Mouse (Mus musculus): Measurements from ENCODE around the gene Pym1. TPM values are rescaled to one million over a fixed set of nuclear protein-coding genes. Genes with fewer than 3 reads are reported as not detected.

The Pym1 gene
- total and polyA plus RNA-seq, 3 experiments: 52.8 to 84.9 (median 75.6) TPM

DNA sequence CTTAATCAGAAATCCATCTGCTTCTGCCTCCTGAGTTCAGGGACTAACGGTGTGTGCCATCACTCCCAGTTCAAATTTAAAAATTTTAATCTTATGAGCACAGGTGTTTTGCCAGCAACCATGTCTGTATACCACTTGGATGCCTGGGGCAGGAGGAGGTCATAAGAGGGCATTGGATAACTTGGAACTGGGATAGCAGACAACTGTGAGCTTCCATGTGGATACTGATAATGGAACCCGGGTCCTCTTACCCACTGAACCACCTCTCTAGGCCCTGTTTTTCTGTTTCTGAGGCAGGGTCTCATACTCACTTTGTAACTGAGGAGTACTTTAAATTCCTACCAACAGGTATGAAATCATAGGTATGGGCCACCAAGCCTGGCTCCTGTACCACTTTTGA is 30.8 kb downstream of the Pym1 start:
- no peaks in the 10 kb centered on the region for H3K79me2 ChIP-seq (replicated peaks; ENCODE audit: control insufficient read depth, extremely low read depth, insufficient read depth, poor library complexity, severe bottlenecking)
- no peak for TF ChIP-seq USF2 (conservative IDR thresholded peaks at IDR 0.05; ENCODE audit: low read depth, low read length)
- TF ChIP-seq EP300 (IDR thresholded peaks at IDR 0.05; ENCODE audit: low read length): no peak
- TF ChIP-seq POLR2AphosphoS2 (IDR thresholded peaks at IDR 0.05; ENCODE audit: low read depth, low read length): no peak
- TF ChIP-seq CTCF (conservative IDR thresholded peaks at IDR 0.05 in 1 of 2, IDR thresholded peaks at IDR 0.05 in 1 of 2; ENCODE audit: low read depth in 2 of 2, low read length in 2 of 2): no peak
- no peak for TF ChIP-seq BHLHE40 (IDR thresholded peaks at IDR 0.05; ENCODE audit: low read depth, low read length)
- no peak for TF ChIP-seq GABPA (IDR thresholded peaks at IDR 0.05; ENCODE audit: insufficient replicate concordance, low read depth, low read length)
- no peak for TF ChIP-seq JUN (IDR thresholded peaks at IDR 0.05; ENCODE audit: insufficient read depth, low read depth, low read length)
- no peak for TF ChIP-seq MXI1 (IDR thresholded peaks at IDR 0.05; ENCODE audit: low read depth, low read length)
- TF ChIP-seq ZNF384 (IDR thresholded peaks at IDR 0.05; ENCODE audit: low read depth, low read length): no peak
- TF ChIP-seq TCF12 (IDR thresholded peaks at IDR 0.05; ENCODE audit: low read depth, low read length): no peak
- no peaks in the 10 kb centered on the region for H3K36me3 ChIP-seq (replicated peaks in 1 of 2; ENCODE audit: control insufficient read depth in 1 of 2, insufficient read depth in 1 of 2, low read length in 1 of 2)
- peaks cover 4 to 19% of the 10 kb centered on the region in 2 experiments for H3K4me1 ChIP-seq (ENCODE audit: control insufficient read depth in 1 of 2, insufficient read depth in 2 of 2)
- H3K27ac ChIP-seq (ENCODE audit: insufficient read depth, low read depth): no peak overlapping the region
- H3K9ac ChIP-seq (ENCODE audit: insufficient read depth, low read depth): no peak overlapping the region
- H3K4me2 ChIP-seq (ENCODE audit: insufficient read depth, low read depth, poor library complexity, severe bottlenecking): no peak overlapping the region
- H3K9me3 ChIP-seq (replicated peaks; ENCODE audit: low read length): peaks cover 3% of the 10 kb centered on the region
- dilution Hi-C loops (cut with MboI; ENCODE audit: extremely low pct_ligation_motif_present, extremely low pct_unique_long_range_greater_than_20kb, low sequenced_read_pairs) (no loop called here), in situ Hi-C loops (cut with MboI; ENCODE audit: low pct_ligation_motif_present, low pct_unique_long_range_greater_than_20kb, low sequenced_read_pairs) (no loop called here)
- H3K4me3 ChIP-seq (replicated peaks in 1 of 3; ENCODE audit: low read depth in 2 of 3, low read length in 2 of 3, poor library complexity in 1 of 3): no peak overlapping the region
- no peak for DNase-seq (ENCODE audit: extremely low read depth)
- H3K27me3 ChIP-seq (replicated peaks): no peaks in the 10 kb centered on the region

DNA sequence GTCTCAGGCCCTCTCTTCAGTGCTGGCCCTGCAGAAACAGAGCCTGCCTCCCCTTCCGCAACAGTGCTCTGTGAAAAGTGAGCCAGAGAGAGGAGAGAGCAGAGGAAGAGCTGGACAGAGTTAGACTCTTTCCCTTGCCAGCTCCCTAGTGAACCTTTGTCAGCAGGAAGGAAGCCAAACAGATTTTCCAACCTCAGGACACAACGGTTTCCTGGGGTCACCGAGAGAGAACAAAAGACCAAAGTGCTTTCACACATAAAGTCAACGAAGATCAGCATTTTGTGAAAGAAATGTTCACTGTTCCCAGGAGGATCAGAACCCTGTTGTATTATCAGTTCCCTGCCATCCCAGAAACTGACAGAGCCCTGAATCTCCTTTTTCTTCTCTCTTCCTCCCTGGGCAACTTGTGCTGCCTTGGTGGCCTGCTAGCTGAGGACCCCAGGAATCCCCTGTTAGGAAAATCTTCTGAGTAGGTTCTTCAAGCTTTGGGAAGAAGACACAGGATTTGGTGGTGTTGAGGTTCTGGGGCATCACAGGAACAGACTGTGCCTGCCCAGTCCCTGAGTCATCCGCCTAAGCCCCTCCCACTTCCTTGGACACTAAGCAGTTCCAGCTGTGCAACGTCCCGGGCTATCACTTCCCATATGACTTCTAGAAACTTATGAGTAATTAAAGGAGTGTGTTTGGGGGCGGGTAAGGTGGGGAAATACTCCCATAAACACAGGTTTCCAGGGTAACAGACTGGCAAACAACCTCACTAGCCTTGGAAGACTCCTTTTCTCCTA is 31.5 kb downstream of the Pym1 start:
- H3K79me2 ChIP-seq (replicated peaks; ENCODE audit: control insufficient read depth, extremely low read depth, insufficient read depth, poor library complexity, severe bottlenecking): no peaks in the 10 kb centered on the region
- dilution Hi-C loops (cut with MboI; ENCODE audit: extremely low pct_ligation_motif_present, extremely low pct_unique_long_range_greater_than_20kb, low sequenced_read_pairs): no loop called here
- H3K9me3 ChIP-seq (replicated peaks; ENCODE audit: low read length): peaks cover 6% of the 10 kb centered on the region
- no peak overlapping the region for H3K4me2 ChIP-seq (ENCODE audit: insufficient read depth, low read depth, poor library complexity, severe bottlenecking)
- peak; percentile 76 for DNase-seq (ENCODE audit: extremely low read depth)
- in situ Hi-C loops (cut with MboI; ENCODE audit: low pct_ligation_motif_present, low pct_unique_long_range_greater_than_20kb, low sequenced_read_pairs): no loop called here
- no peaks in the 10 kb centered on the region for H3K36me3 ChIP-seq (replicated peaks in 1 of 2; ENCODE audit: control insufficient read depth in 1 of 2, insufficient read depth in 1 of 2, low read length in 1 of 2)
- no peaks in the 10 kb centered on the region for H3K27me3 ChIP-seq (replicated peaks)
- H3K9ac ChIP-seq (ENCODE audit: insufficient read depth, low read depth): no peak overlapping the region
- H3K4me1 ChIP-seq (ENCODE audit: control insufficient read depth in 1 of 2, insufficient read depth in 2 of 2): peaks cover 4 to 19% of the 10 kb centered on the region in 2 experiments
- no peak overlapping the region for H3K4me3 ChIP-seq (replicated peaks in 1 of 3; ENCODE audit: low read depth in 2 of 3, low read length in 2 of 3, poor library complexity in 1 of 3)
- no peak overlapping the region for H3K27ac ChIP-seq (ENCODE audit: insufficient read depth, low read depth)
- TF ChIP-seq ELF1 (IDR thresholded peaks at IDR 0.05; ENCODE audit: low read depth, low read length) (peak; percentile 43), MXI1 (IDR thresholded peaks at IDR 0.05; ENCODE audit: low read depth, low read length) (no peak), JUND (conservative IDR thresholded peaks at IDR 0.05; ENCODE audit: low read depth, low read length) (0 out of 2 replicates have a peak, but pooled peaks have one; percentile 23), RAD21 (IDR thresholded peaks at IDR 0.05; ENCODE audit: low read depth, low read length) (no peak), ZKSCAN1 (IDR thresholded peaks at IDR 0.05; ENCODE audit: borderline replicate concordance, low read depth, low read length) (no peak), ZNF384 (IDR thresholded peaks at IDR 0.05; ENCODE audit: low read depth, low read length) (no peak), TCF12 (IDR thresholded peaks at IDR 0.05; ENCODE audit: low read depth, low read length) (no peak), TBP (conservative IDR thresholded peaks at IDR 0.05; ENCODE audit: low read depth, low read length) (no peak), ZMIZ1 (IDR thresholded peaks at IDR 0.05; ENCODE audit: low read depth, low read length) (no peak), SMC3 (IDR thresholded peaks at IDR 0.05; ENCODE audit: low read depth, low read length) (no peak), IRF4 (IDR thresholded peaks at IDR 0.05; ENCODE audit: low read depth, low read length) (peak; percentile 73; the same call in 1 of the 2 replicates), USF2 (conservative IDR thresholded peaks at IDR 0.05; ENCODE audit: low read depth, low read length) (no peak), ZC3H11A (IDR thresholded peaks at IDR 0.05; ENCODE audit: low read depth, low read length) (no peak), UBTF (IDR thresholded peaks at IDR 0.05; ENCODE audit: low read depth, low read length) (no peak), CTCF (conservative IDR thresholded peaks at IDR 0.05 in 1 of 2, IDR thresholded peaks at IDR 0.05 in 1 of 2; ENCODE audit: low read depth in 2 of 2, low read length in 2 of 2) (no peak), EP300 (IDR thresholded peaks at IDR 0.05; ENCODE audit: low read length) (peak; percentile 50), ETS1 (conservative IDR thresholded peaks at IDR 0.05; ENCODE audit: low read depth, low read length) (peak; percentile 71), POLR2AphosphoS2 (IDR thresholded peaks at IDR 0.05; ENCODE audit: low read depth, low read length) (no peak), BHLHE40 (IDR thresholded peaks at IDR 0.05; ENCODE audit: low read depth, low read length) (0 out of 2 replicates have a peak, but pooled peaks have one; percentile 36), HCFC1 (IDR thresholded peaks at IDR 0.05; ENCODE audit: low read depth, low read length) (no peak), CHD1 (IDR thresholded peaks at IDR 0.05; ENCODE audit: low read depth, low read length) (no peak), PAX5 (IDR thresholded peaks at IDR 0.05; ENCODE audit: low read length) (no peak), MYC (IDR thresholded peaks at IDR 0.05; ENCODE audit: low read depth, low read length) (no peak), MAX (IDR thresholded peaks at IDR 0.05; ENCODE audit: low read length) (no peak), GABPA (IDR thresholded peaks at IDR 0.05; ENCODE audit: insufficient replicate concordance, low read depth, low read length) (no peak), SIN3A (IDR thresholded peaks at IDR 0.05; ENCODE audit: low read length) (0 out of 2 replicates have a peak, but pooled peaks have one; percentile 45), NRF1 (IDR thresholded peaks at IDR 0.05; ENCODE audit: low read depth, low read length) (no peak), MEF2A (IDR thresholded peaks at IDR 0.05; ENCODE audit: borderline replicate concordance, low read depth, low read length) (0 out of 2 replicates have a peak, but pooled peaks have one; percentile 20)
